Mouse (Mus musculus): ENCODE results near the gene Gnl2. TPM values are rescaled to one million over a fixed set of nuclear protein-coding genes. Genes with fewer than 3 reads are reported as not detected.
A peak's percentile ranks its signal among the peaks of the same experiment; 100 is the strongest.

Gene Gnl2
- polyA plus RNA-seq, 1 experiment from 2014 or later, result 48.8 TPM

- H3K4me3 ChIP-seq (replicated peaks), result peak within 1 kb of the TSS; percentile 42
- H3K9ac ChIP-seq, result no peak within 1 kb of the TSS
- 2% methylated on average over 58 of the region's 62 CpGs for WGBS (ENCODE audit: insufficient replicate concordance)
- no peaks in the 10 kb centered on the region for H3K9me3 ChIP-seq (replicated peaks)
- peak within 1 kb of the TSS; percentile 52 for H3K4me2 ChIP-seq
- H3K27me3 ChIP-seq, result peaks cover 96% of the 10 kb centered on the region
- peaks cover 5% of the 10 kb centered on the region; the same call in 1 of the 2 replicates for H3K4me1 ChIP-seq (replicated peaks)
- ATAC-seq (ENCODE audit: low read depth), result no peak
- DNase-seq, result no peak
- H3K36me3 ChIP-seq, result no peaks in the 10 kb centered on the region
- H3K27ac ChIP-seq, result no peak within 1 kb of the TSS
Measured at GRCm38 (mm10) chr4:124985671-124986602, 30.4 kb upstream of the Gnl2 start, which contains the start of gene Rspo1. Gene Rspo1, plus strand, starts transcription at chr4:124986430.

DNA sequence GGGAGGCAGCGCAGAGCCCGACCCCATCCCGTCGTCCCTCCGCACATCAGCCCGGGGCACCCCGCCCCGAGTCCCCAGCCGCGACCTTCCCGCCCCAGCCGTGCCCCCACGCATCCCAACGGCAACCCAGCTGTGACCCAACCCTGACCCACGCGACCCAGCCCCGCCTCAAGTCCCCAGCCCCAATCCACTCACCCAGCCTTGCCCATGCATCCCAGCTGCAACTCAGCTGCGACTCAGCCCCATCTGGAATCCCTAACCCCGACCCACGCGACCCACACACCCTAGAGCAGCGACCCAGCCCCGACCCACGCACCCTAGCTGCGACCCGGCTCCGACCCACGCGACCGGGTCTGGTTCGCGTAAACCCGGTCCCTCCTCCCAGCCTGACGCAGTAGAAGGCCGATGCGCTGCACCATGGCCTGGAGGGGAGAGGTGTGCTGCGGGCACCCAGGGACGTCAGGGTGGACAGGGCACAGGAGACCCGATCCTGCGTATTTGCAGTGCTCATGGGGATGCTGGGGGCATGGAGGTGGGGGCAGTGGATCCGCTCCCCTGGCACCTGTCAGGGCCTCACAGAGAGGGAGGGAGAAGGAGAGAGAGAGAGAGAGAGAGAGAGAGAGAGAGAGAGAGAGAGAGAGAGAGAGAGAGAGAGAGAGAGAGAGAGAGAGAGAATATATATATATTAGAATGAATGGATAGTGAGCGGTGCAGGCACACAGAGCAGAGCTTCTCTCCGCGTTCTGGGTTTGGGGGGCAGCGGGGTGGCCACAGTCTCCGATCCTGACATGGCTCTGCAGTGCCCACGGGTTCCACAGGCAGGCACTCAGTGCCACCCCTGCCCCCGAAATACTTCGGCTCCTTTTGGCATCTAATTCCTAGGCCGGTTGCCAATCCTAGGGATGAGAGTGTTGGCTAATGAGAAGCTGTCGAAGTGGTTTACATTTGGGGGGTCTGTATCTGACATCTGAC is 29.4 kb upstream of the Gnl2 start:
- no peaks in the 10 kb centered on the region for H3K9me3 ChIP-seq (replicated peaks)
- H3K27me3 ChIP-seq, result peaks cover 99% of the 10 kb centered on the region
- H3K27ac ChIP-seq, result no peak overlapping the region
- H3K4me3 ChIP-seq (replicated peaks), result peak overlapping the region; percentile 42
- no peak for DNase-seq
- peaks cover 8% of the 10 kb centered on the region; the same call in 1 of the 2 replicates for H3K4me1 ChIP-seq (replicated peaks)
- H3K36me3 ChIP-seq, result no peaks in the 10 kb centered on the region
- no peak for ATAC-seq (ENCODE audit: low read depth)
- no peak overlapping the region for H3K9ac ChIP-seq
- peak overlapping the region; percentile 52 for H3K4me2 ChIP-seq
- WGBS (ENCODE audit: insufficient replicate concordance), result 5% methylated on average over 51 of the region's 51 CpGs

- Histone ChIP-seq H3K9ac (no peak overlapping the region), H3K4me1 (replicated peaks) (peaks cover 8% of the 10 kb centered on the region; the same call in 1 of the 2 replicates), H3K4me3 (replicated peaks) (no peak overlapping the region), H3K4me2 (no peak overlapping the region), H3K27me3 (peaks cover 97% of the 10 kb centered on the region), H3K36me3 (no peaks in the 10 kb centered on the region), H3K9me3 (replicated peaks) (no peaks in the 10 kb centered on the region), H3K27ac (no peak overlapping the region)
- 9% methylated on average over 10 of the region's 10 CpGs for WGBS (ENCODE audit: insufficient replicate concordance)
- ATAC-seq (ENCODE audit: low read depth), result no peak
- no peak for DNase-seq
Measured at GRCm38 (mm10) chr4:124987711-124988097, 28.7 kb upstream of the Gnl2 start.

- H3K27ac ChIP-seq, result no peak overlapping the region
- no peak overlapping the region for H3K4me3 ChIP-seq (replicated peaks)
- H3K4me2 ChIP-seq, result no peak overlapping the region
- DNase-seq (no peak), ATAC-seq (ENCODE audit: low read depth) (no peak)
- H3K4me1 ChIP-seq (replicated peaks), result peaks cover 8% of the 10 kb centered on the region; the same call in 1 of the 2 replicates
- no peaks in the 10 kb centered on the region for H3K9me3 ChIP-seq (replicated peaks)
- 17% methylated on average over 9 of the region's 9 CpGs for WGBS (ENCODE audit: insufficient replicate concordance)
- H3K27me3 ChIP-seq, result peaks cover 91% of the 10 kb centered on the region
- no peaks in the 10 kb centered on the region for H3K36me3 ChIP-seq
- H3K9ac ChIP-seq, result no peak overlapping the region
Measured at GRCm38 (mm10) chr4:124988382-124988781, 28.0 kb upstream of the Gnl2 start.

DNA sequence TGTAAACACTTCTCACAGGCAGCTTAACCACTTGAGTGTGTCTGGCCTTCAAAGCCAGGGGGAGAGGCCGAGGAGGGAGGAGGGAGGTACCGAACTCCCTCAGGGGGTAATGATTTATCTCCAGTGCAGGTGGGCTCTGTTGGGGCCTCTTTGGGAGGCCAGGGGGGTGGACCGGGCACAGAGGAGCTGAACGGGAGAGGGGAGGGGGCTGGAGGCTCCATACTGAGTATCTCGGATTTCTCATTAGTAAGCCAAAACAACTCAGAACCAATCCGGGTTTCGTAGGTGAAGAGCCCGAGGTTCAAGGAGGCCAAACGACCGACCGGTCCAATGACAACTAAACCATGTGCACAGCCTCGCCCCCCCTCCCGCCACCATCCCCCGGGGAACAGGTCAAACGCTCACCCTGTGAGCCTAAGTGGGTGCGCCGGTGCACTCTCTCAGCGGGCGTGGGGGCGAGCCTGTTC is 26.6 kb upstream of the Gnl2 start:
- Histone ChIP-seq H3K9me3 (replicated peaks) (no peaks in the 10 kb centered on the region), H3K36me3 (no peaks in the 10 kb centered on the region), H3K4me2 (0 out of 2 replicates have a peak overlapping the region, but pooled peaks have one; percentile 13), H3K9ac (no peak overlapping the region), H3K27ac (no peak overlapping the region), H3K4me3 (replicated peaks) (no peak overlapping the region), H3K4me1 (replicated peaks) (peaks cover 8% of the 10 kb centered on the region; the same call in 1 of the 2 replicates), H3K27me3 (peaks cover 77% of the 10 kb centered on the region)
- DNase-seq (no peak), ATAC-seq (ENCODE audit: low read depth) (no peak)
- 11% methylated on average over 20 of the region's 20 CpGs for WGBS (ENCODE audit: insufficient replicate concordance)

GRCm38 (mm10) chr4:124990325-124990724 is 26.1 kb upstream of the Gnl2 start:
- WGBS (ENCODE audit: insufficient replicate concordance), result 1% methylated on average over 7 of the region's 7 CpGs
- DNase-seq (no peak), ATAC-seq (ENCODE audit: low read depth) (no peak)
- H3K27me3 ChIP-seq, result peaks cover 72% of the 10 kb centered on the region
- H3K36me3 ChIP-seq, result no peaks in the 10 kb centered on the region
- H3K9me3 ChIP-seq (replicated peaks), result no peaks in the 10 kb centered on the region
- H3K9ac ChIP-seq, result no peak overlapping the region
- peaks cover 8% of the 10 kb centered on the region; the same call in 1 of the 2 replicates for H3K4me1 ChIP-seq (replicated peaks)
- H3K4me2 ChIP-seq, result 0 out of 2 replicates have a peak overlapping the region, but pooled peaks have one; percentile 13
- no peak overlapping the region for H3K27ac ChIP-seq
- H3K4me3 ChIP-seq (replicated peaks), result no peak overlapping the region

DNA sequence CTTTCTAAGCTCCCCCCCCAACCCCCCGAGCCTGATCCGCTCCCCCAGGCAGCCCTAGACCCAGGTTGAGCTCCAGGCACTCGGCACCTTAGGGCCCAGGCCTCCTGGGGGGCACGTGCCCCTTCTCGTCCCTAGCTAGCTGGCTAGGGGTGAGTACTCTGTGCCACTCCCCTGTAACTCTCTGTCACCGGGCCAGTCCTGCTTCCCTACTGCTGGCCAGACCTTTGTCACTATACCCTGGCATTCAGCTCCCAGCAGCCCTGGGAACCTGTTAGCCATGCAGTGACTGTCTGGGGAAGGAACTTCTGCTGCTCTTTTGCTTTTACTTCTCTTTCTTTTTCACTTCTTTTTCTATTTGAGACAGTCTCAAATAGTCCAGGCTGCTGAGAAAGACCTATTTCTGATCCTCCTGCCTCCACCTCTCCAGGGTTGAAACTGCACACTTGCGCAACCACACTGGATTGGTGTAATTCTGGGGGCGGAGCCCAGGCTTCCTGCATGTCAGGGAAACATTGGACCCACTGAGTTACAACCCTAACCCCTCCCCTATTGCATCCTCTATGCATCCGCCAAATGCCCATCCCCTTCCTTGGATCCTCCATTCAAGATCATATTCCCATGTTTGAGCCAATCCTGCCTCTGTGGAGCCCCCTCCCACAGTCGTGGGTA is 18.8 kb upstream of the Gnl2 start:
- no peak for ATAC-seq (ENCODE audit: low read depth)

DNA sequence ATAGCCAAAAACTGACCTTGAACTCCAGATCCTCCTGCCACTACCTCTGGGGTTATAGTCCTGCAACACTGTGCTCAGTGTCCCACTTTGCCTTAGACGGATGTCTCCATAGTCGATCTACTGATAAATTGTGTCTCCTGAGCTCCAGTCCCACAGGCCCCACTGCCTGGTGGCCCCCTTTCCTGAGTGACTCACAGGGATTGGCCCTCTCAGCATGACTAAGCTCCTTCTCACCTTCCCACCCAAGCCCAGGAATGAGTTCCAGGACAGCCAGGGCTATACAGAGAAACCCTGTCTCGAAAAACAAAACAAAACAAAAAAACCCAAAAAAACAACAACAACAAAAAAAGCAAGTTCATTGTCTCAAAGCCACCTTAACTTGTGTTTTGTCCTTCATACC is 16.8 kb upstream of the Gnl2 start:
- 74% methylated on average over 3 of the region's 3 CpGs for WGBS (ENCODE audit: insufficient replicate concordance)
- Histone ChIP-seq H3K4me2 (no peak overlapping the region), H3K27me3 (peaks cover 10% of the 10 kb centered on the region), H3K4me1 (replicated peaks) (peaks cover 8% of the 10 kb centered on the region; the same call in 1 of the 2 replicates), H3K27ac (no peak overlapping the region), H3K4me3 (replicated peaks) (no peak overlapping the region), H3K9ac (no peak overlapping the region), H3K36me3 (no peaks in the 10 kb centered on the region), H3K9me3 (replicated peaks) (no peaks in the 10 kb centered on the region)
- ATAC-seq (ENCODE audit: low read depth) (no peak), DNase-seq (no peak)

More for the DNA sequence above, 18.8 kb upstream of the Gnl2 start:
- Histone ChIP-seq H3K4me2 (no peak overlapping the region), H3K4me3 (replicated peaks) (no peak overlapping the region), H3K27ac (peak overlapping the region; percentile 29; the same call in 1 of the 2 replicates), H3K9ac (no peak overlapping the region), H3K4me1 (replicated peaks) (peaks cover 3% of the 10 kb centered on the region; the same call in 1 of the 2 replicates), H3K9me3 (replicated peaks) (no peaks in the 10 kb centered on the region), H3K36me3 (no peaks in the 10 kb centered on the region), H3K27me3 (0 out of 2 replicates have a peak, but pooled peaks cover 2% of the 10 kb centered on the region)
- peak; percentile 15 for DNase-seq
- WGBS (ENCODE audit: insufficient replicate concordance), result 56% methylated on average over 10 of the region's 10 CpGs

DNA sequence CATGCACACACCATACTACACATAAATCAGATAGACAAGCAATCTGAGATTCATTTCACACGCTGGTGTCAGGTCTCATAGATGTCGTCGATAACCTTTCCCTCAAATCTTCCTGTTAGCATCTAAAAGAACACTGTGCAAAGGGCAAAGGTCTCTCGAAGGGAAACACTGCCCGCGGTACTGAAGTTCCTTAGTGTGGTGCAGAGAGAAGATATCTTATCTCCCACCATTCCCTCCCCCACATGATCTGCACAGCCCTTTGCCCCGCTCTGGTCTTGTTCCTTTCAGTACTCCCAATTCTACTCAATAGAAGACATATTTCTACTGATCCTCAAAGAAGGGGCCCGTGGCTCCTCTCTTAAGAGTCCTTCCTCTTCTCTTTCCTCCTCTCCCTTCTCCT is 13.4 kb upstream of the Gnl2 start:
- DNase-seq, result no peak
- Histone ChIP-seq H3K27ac (no peak overlapping the region), H3K27me3 (peaks cover 44% of the 10 kb centered on the region), H3K4me1 (replicated peaks) (peaks cover 5% of the 10 kb centered on the region; the same call in 1 of the 2 replicates), H3K9me3 (replicated peaks) (no peaks in the 10 kb centered on the region), H3K9ac (no peak overlapping the region), H3K4me2 (no peak overlapping the region), H3K4me3 (replicated peaks) (no peak overlapping the region), H3K36me3 (no peaks in the 10 kb centered on the region)
- WGBS (ENCODE audit: insufficient replicate concordance), result 19% methylated on average over 8 of the region's 8 CpGs
- ATAC-seq (ENCODE audit: low read depth), result no peak

DNA sequence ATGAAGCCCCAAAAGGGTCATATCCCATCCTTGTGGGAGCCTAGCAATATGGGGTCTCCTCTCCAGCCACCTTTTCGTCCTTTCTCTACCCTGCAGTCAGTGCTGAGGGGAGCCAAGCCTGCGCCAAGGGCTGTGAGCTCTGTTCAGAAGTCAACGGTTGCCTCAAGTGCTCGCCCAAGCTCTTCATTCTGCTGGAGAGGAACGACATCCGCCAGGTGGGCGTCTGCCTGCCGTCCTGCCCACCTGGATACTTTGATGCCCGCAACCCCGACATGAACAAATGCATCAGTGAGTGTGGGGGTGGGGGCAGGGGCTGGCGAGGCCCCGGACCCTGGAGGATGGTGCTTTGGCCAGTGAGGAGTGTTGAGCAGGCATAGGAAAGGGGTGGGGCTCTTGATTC is 11.5 kb upstream of the Gnl2 start:
- Histone ChIP-seq H3K9me3 (replicated peaks) (no peaks in the 10 kb centered on the region), H3K36me3 (no peaks in the 10 kb centered on the region), H3K9ac (no peak overlapping the region), H3K4me3 (replicated peaks) (no peak overlapping the region), H3K4me2 (no peak overlapping the region), H3K27ac (no peak overlapping the region), H3K4me1 (replicated peaks) (peaks cover 5% of the 10 kb centered on the region; the same call in 1 of the 2 replicates), H3K27me3 (peaks cover 62% of the 10 kb centered on the region)
- no peak for ATAC-seq (ENCODE audit: low read depth)
- DNase-seq, result no peak
- WGBS (ENCODE audit: insufficient replicate concordance), result 26% methylated on average over 12 of the region's 12 CpGs

Data from liver, embryonic 13.5 days (tissue).